Mouse (Mus musculus): ENCODE data around the gene Rnf222. TPM values are rescaled to one million over a fixed set of nuclear protein-coding genes. Genes with fewer than 3 reads are reported as not detected.

Gene Rnf222
- polyA plus RNA-seq, 1 experiment from 2014 or later = not detected

DNA sequence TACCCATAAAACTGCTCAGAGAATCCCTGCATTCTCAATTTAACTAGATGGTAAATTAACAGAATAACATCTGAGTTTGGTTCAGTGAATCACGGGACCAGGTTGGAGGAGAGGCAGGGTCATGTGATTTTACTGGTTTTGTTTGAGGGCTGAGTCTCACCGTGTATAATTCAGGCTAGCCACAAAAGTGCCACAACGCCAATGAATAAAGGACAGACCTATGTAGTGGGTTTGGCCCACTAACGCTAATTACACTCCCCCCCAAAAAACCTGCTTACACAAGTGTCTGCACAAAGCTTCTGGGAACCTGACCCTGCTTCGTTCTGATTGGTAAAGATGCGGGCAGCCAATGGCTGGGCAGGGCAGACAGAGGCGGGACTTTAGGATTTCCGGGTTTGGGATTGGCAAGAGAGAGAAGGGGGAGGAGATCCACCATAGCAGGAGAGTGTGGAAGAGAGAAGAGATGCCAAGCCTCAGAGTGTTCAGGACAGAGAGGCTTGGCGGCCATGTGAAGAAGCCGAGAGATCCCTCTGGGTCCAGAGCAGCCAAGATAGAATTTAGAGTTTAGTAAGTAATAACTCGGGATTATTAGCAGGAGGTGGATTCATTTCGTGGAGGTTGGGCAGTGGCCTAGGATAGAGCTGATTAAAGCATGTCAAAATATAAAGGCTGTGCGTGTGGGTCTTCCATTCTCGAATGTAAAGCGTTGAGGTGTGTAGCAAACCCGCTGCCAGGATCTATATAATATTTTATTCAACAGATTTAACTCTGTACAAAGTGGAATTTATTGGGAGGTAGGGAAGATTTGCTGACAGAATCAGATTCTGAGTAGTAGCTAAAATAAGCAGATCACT lies 51.3 kb downstream of the Rnf222 start:
- H3K9me3 ChIP-seq (replicated peaks; ENCODE audit: control insufficient read depth, low read length, poor library complexity, severe bottlenecking) = no peaks in the 10 kb centered on the region
- under 1% methylated on average over 16 of the region's 16 CpGs for WGBS
- peak overlapping the region; percentile 65 for H3K4me2 ChIP-seq (ENCODE audit: low read length)
- H3K27me3 ChIP-seq (ENCODE audit: control insufficient read depth, insufficient read depth, low read depth, low read length) = no peaks in the 10 kb centered on the region
- ATAC-seq = peak; percentile 99
- H3K27ac ChIP-seq (ENCODE audit: low read length) = peak overlapping the region; percentile 86
- H3K36me3 ChIP-seq (ENCODE audit: control insufficient read depth, insufficient read depth, low read length) = 0 out of 2 replicates have a peak, but pooled peaks cover 2% of the 10 kb centered on the region
- H3K4me1 ChIP-seq (ENCODE audit: control insufficient read depth, insufficient read depth, low read length) = peaks cover 8% of the 10 kb centered on the region; the same call in 1 of the 2 replicates
- H3K4me3 ChIP-seq (ENCODE audit: low read depth, low read length) = peak overlapping the region; percentile 51
- H3K9ac ChIP-seq (ENCODE audit: low read depth, low read length) = peak overlapping the region; percentile 70

DNA sequence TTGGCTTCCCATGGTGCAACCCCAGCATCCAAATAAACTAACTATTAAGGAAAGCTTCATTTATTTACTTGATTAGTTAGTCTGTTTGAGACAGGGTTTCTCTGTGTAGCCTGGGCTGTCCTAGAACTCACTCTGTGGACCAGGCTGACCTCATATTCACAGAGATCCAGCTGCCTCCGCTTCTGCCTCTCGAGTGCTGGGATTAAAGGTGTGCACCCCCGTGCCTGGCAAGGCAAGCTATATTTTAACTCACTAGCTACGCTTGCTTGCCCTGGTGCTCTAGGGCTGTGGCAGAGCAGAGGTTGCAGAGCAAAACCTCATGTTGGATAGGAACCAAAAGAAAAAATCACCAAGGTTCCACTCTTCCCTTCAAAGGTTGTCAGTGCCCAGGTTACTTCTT lies 52.2 kb downstream of the Rnf222 start:
- Histone ChIP-seq H3K27me3 (ENCODE audit: control insufficient read depth, insufficient read depth, low read depth, low read length) (no peaks in the 10 kb centered on the region), H3K4me3 (ENCODE audit: low read depth, low read length) (peak overlapping the region; percentile 51), H3K27ac (ENCODE audit: low read length) (peak overlapping the region; percentile 86; the same call in 1 of the 2 replicates), H3K9me3 (replicated peaks; ENCODE audit: control insufficient read depth, low read length, poor library complexity, severe bottlenecking) (no peaks in the 10 kb centered on the region), H3K9ac (ENCODE audit: low read depth, low read length) (peak overlapping the region; percentile 70), H3K4me2 (ENCODE audit: low read length) (peak overlapping the region; percentile 65), H3K4me1 (ENCODE audit: control insufficient read depth, insufficient read depth, low read length) (peaks cover 8% of the 10 kb centered on the region; the same call in 1 of the 2 replicates), H3K36me3 (ENCODE audit: control insufficient read depth, insufficient read depth, low read length) (0 out of 2 replicates have a peak, but pooled peaks cover 4% of the 10 kb centered on the region)
- no peak for ATAC-seq
- 56% methylated on average over 4 of the region's 4 CpGs for WGBS

DNA sequence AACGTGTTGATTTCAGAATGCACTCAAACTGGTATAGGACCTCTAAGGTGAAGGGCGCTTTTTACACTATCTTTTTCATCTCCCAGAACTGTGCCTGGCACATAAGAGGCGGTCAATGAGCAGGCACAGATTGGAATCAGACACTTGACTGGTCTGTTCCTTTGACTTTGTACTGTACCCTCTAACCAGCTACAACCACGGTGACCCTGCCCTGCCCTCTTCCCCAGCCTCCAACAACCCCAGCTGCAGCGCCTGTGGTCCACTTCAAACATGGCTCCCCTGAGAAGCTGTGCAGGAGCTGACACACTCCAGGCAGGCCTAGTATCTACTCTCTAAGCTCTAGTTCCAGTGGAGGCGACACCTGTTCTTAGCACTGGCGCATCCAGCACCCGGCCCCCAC lies 54.4 kb downstream of the Rnf222 start:
- WGBS = 88% methylated on average over 8 of the region's 8 CpGs
- H3K9ac ChIP-seq (ENCODE audit: low read depth, low read length) = no peak overlapping the region
- peaks cover 13% of the 10 kb centered on the region for H3K4me1 ChIP-seq (ENCODE audit: control insufficient read depth, insufficient read depth, low read length)

DNA sequence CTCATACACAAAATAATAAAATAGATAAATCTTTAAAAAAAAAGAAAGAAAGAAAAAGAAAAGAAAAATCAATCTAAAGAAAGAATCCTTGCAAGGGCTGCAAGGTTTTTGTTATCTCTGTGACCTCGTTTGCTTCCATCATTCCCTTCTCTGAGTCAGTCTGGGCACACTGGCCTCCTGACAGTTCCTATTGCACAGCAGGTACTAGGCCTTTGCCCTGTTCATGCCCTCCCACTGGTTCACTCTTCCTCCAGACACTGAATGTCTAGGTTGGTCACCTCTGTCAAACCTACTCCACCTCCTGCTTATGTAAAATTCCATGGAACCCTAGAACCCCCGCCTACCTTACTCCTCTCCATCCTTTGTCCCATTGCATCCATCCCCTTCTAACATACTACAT lies 56.9 kb downstream of the Rnf222 start:
- H3K4me2 ChIP-seq (ENCODE audit: low read length) = peak overlapping the region; percentile 56; the same call in 1 of the 2 replicates
- no peaks in the 10 kb centered on the region for H3K9me3 ChIP-seq (replicated peaks; ENCODE audit: control insufficient read depth, low read length, poor library complexity, severe bottlenecking)
- H3K9ac ChIP-seq (ENCODE audit: low read depth, low read length) = no peak overlapping the region
- ATAC-seq = no peak
- H3K4me3 ChIP-seq (ENCODE audit: low read depth, low read length) = no peak overlapping the region
- H3K27ac ChIP-seq (ENCODE audit: low read length) = no peak overlapping the region
- 75% methylated on average over 2 of the region's 2 CpGs for WGBS
- no peaks in the 10 kb centered on the region for H3K27me3 ChIP-seq (ENCODE audit: control insufficient read depth, insufficient read depth, low read depth, low read length)
- peaks cover 14% of the 10 kb centered on the region for H3K4me1 ChIP-seq (ENCODE audit: control insufficient read depth, insufficient read depth, low read length)
- H3K36me3 ChIP-seq (ENCODE audit: control insufficient read depth, insufficient read depth, low read length) = 0 out of 2 replicates have a peak, but pooled peaks cover 4% of the 10 kb centered on the region

More for the DNA sequence above, 54.4 kb downstream of the Rnf222 start:
- H3K27ac ChIP-seq (ENCODE audit: low read length) = no peak overlapping the region
- no peaks in the 10 kb centered on the region for H3K27me3 ChIP-seq (ENCODE audit: control insufficient read depth, insufficient read depth, low read depth, low read length)
- H3K4me2 ChIP-seq (ENCODE audit: low read length) = no peak overlapping the region
- H3K36me3 ChIP-seq (ENCODE audit: control insufficient read depth, insufficient read depth, low read length) = 0 out of 2 replicates have a peak, but pooled peaks cover 4% of the 10 kb centered on the region
- no peaks in the 10 kb centered on the region for H3K9me3 ChIP-seq (replicated peaks; ENCODE audit: control insufficient read depth, low read length, poor library complexity, severe bottlenecking)
- ATAC-seq = no peak
- no peak overlapping the region for H3K4me3 ChIP-seq (ENCODE audit: low read depth, low read length)

Other genes starting within 250 kb of the Rnf222 start
- 94.9 and 104 TPM in 2 replicates for gene Myh10, start 197.0 kb upstream of the Rnf222 start, polyA plus RNA-seq (2015; fragmentation: Nextera tagmentation; extraction: Ambion mirVana)
- 108 TPM in 2 replicates for gene Ndel1, start 16.7 kb upstream of the Rnf222 start, polyA plus RNA-seq (2015; fragmentation: Nextera tagmentation; extraction: Ambion mirVana)
- gene Rpl26, start 13.0 kb downstream of the Rnf222 start, polyA plus RNA-seq (2015; fragmentation: Nextera tagmentation; extraction: Ambion mirVana) = 508 and 533 TPM in 2 replicates
- gene Odf4, start 38.5 kb downstream of the Rnf222 start, polyA plus RNA-seq (2015; fragmentation: Nextera tagmentation; extraction: Ambion mirVana) = 0.68 and 1.3 TPM in 2 replicates
- gene Arhgef15, start 68.9 kb downstream of the Rnf222 start, polyA plus RNA-seq (2015; fragmentation: Nextera tagmentation; extraction: Ambion mirVana) = 27.7 and 30.5 TPM in 2 replicates
- gene Slc25a35, start 79.6 kb downstream of the Rnf222 start, polyA plus RNA-seq (2015; fragmentation: Nextera tagmentation; extraction: Ambion mirVana) = 1.4 and 1.6 TPM in 2 replicates
- 23.3 and 24.8 TPM in 2 replicates for gene Rangrf, start 86.6 kb downstream of the Rnf222 start, polyA plus RNA-seq (2015; fragmentation: Nextera tagmentation; extraction: Ambion mirVana)
- 15.8 and 16.8 TPM in 2 replicates for gene Pfas, start 119.9 kb downstream of the Rnf222 start, polyA plus RNA-seq (2015; fragmentation: Nextera tagmentation; extraction: Ambion mirVana)
- 66.5 and 67.0 TPM in 2 replicates for gene Ctc1, start 127.4 kb downstream of the Rnf222 start, polyA plus RNA-seq (2015; fragmentation: Nextera tagmentation; extraction: Ambion mirVana)
- gene Aurkb, start 157.1 kb downstream of the Rnf222 start, polyA plus RNA-seq (2015; fragmentation: Nextera tagmentation; extraction: Ambion mirVana) = 12.6 and 15.4 TPM in 2 replicates
- gene Borcs6, start 171.2 kb downstream of the Rnf222 start, polyA plus RNA-seq (2015; fragmentation: Nextera tagmentation; extraction: Ambion mirVana) = 15.7 and 20.4 TPM in 2 replicates
- 41.2 and 44.0 TPM in 2 replicates for gene Tmem107, start 182.3 kb downstream of the Rnf222 start, polyA plus RNA-seq (2015; fragmentation: Nextera tagmentation; extraction: Ambion mirVana)
- 335 and 438 TPM in 2 replicates for gene Vamp2, start 199.9 kb downstream of the Rnf222 start, polyA plus RNA-seq (2015; fragmentation: Nextera tagmentation; extraction: Ambion mirVana)
- gene Per1, start 206.7 kb downstream of the Rnf222 start, polyA plus RNA-seq (2015; fragmentation: Nextera tagmentation; extraction: Ambion mirVana) = 12.4 TPM in 2 replicates
- 0.75 and 1.1 TPM in 2 replicates for gene Hes7, start 231.9 kb downstream of the Rnf222 start, polyA plus RNA-seq (2015; fragmentation: Nextera tagmentation; extraction: Ambion mirVana)
- 0.49 and 0.65 TPM in 2 replicates for gene 9130213A22Rik, start 234.0 kb downstream of the Rnf222 start, polyA plus RNA-seq (2015; fragmentation: Nextera tagmentation; extraction: Ambion mirVana)
- gene Aloxe3, start 237.3 kb downstream of the Rnf222 start, polyA plus RNA-seq (2015; fragmentation: Nextera tagmentation; extraction: Ambion mirVana) = 9.0 and 11.5 TPM in 2 replicates

Measured in midbrain, embryonic 16.5 days (tissue).